Mouse (Mus musculus) telencephalon, adult 2 months (tissue): ENCODE data around the gene Tmem132b.

Experiments used
- DNase-seq: peaks from one replicate; pipeline ENCODE4 v3.0.0-alpha.2; 2011; ENCODE audit warnings: low read depth, low spot score

The Tmem132b gene

GRCm38 (mm10) chr5:125675623-125676022 is 144.0 kb downstream of the Tmem132b start:
- peak; percentile 79 for DNase-seq

GRCm38 (mm10) chr5:125676025-125676623 is 144.6 kb downstream of the Tmem132b start:
- no peak for DNase-seq

- no peak for DNase-seq
These were observed 149.3 kb downstream of the Tmem132b start for GRCm38 (mm10) chr5:125680889-125681288.

GRCm38 (mm10) chr5:125683491-125683890 is 151.9 kb downstream of the Tmem132b start:
- DNase-seq, result no peak

DNA sequence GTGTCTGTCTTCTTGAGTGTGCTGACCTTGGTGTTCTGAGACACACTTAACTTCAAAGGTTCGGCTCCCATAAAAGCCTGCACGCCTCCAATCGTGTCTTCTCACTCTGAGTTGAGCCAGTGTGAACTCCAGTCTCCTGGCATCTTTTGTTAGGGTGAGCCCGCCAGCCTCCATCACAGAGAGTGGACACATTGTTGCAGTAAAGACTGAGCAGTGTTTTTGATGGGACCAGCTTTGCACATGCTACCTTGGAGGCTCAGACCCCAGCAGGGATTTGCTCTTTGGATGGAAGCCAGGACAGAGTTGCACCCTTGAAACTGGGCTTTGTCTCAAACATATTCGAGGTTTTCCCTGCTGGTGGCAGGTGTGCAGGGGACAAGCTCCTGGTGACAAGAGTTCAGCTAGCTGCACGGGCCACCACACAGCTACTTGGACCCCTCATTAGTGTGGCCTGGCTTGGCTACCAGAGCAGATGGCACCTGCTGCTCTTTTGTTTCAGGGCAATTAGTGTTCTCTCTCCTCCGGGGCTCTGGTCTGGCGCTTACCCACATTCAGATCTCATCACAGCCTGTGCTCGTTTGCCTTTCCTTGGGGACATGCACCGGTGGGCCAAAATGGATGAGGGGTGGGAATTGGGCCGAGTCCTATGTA is 154.2 kb downstream of the Tmem132b start:
- DNase-seq, result no peak

GRCm38 (mm10) chr5:125692538-125692937 is 161.0 kb downstream of the Tmem132b start:
- no peak for DNase-seq

DNA sequence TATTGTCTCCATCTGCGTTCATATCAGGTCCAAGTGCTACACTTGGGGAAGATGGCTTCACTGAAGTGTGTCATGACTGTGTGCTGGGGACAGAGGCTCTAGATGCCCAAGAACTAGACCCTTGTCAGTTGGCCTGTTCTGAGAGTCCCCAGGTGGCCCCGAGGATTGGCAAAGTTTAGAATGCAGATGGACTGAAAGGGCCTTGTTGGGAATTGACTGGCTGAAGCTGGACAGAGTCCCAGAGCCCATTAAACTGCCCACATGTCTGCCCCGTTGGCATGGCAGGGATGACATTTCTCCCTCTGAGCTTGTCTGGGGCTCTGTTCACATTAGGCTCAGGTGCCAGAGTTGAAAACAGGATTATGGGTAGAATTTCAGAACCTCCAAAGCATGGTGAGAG is 167.8 kb downstream of the Tmem132b start:
- DNase-seq, result no peak

- no peak for DNase-seq
These were observed 168.7 kb downstream of the Tmem132b start for GRCm38 (mm10) chr5:125700234-125700633.

GRCm38 (mm10) chr5:125705379-125705778 is 173.8 kb downstream of the Tmem132b start:
- DNase-seq, result peak; percentile 80

DNA sequence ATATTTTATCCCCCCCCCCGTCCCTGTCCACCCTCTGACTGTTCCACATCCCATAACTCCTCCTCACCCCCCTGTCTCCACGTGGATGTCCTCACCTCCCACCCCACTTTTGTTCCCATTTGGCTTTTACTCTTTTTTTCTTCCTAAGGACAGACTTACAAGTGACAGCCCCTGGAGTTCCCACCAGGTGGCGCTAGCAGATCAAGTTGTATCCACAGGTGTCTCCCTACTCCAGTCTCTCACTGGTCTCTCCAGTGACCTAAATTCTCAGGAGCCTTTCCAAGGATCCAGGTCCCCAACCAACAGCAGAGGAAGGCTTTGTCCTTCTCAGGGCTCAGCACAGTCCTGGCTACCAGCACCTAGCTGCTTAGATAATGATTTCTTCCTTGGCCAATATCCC is 177.6 kb downstream of the Tmem132b start:
- DNase-seq, result no peak

DNA sequence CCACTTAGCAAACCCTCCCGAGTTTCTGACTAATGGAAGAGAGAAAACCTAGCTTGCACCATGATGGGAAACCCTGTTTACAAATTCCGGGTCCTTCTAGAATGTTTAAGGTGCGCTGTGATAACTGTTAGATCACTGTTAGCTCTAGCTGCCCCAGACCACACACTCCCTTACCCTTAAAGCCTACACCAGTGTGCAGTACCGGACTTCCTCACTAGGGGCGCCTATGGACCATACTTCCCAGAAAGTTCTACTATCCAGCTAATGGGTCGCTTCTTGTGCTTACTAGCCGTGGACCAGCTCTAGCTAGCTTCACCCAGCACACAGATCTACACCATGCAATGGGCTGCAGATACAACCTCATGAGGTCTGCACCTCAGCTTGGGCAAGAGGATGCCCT is 195.2 kb downstream of the Tmem132b start:
- DNase-seq, result no peak

GRCm38 (mm10) chr5:125727436-125727835 is 195.9 kb downstream of the Tmem132b start:
- no peak for DNase-seq

DNA sequence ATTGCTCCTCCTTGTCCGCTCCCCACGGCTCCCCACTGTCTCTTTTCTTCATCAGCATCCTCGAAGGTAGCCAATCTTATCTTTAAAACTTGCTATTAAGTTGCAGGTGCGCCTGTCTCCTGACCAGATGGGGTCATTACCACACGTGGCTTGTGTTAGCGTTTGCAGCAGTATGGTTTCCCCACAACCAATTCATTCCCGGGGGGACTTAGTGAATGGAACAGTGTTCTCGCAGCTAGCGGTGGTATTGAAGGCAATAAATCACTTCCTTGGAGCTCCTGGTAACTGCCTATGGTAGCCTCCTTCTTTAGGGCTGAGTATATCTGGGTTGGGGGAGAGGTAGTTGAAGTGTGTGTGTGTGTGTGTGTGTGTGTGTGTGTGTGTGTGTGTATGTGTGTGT is 196.4 kb downstream of the Tmem132b start:
- no peak for DNase-seq

- DNase-seq, result peak; percentile 58
These were observed 196.9 kb downstream of the Tmem132b start for GRCm38 (mm10) chr5:125728521-125728920.

- DNase-seq, result no peak
These were observed 202.2 kb downstream of the Tmem132b start for GRCm38 (mm10) chr5:125733806-125734205.

DNA sequence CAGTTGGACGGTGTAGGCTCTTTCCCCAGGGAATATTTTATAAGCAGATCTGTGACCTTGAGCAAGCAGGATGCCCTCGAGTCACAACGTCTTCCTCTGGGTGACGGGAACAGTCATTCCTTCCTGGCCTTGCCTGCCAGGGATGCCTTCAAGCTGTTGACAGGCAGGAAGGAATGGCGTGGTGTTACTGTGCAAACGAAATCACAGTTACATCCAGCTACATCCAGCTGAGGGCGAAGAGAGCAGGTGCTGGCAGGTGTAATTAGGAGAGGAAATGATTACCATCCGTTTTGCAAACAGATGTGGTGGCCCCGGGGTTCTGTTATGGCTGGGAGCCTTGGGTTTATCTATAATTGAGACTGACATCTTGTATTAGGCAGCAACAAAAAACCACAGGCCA is 205.5 kb downstream of the Tmem132b start:
- DNase-seq, result no peak

- DNase-seq, result no peak
These were observed 211.9 kb downstream of the Tmem132b start for GRCm38 (mm10) chr5:125743503-125743902.

GRCm38 (mm10) chr5:125745727-125746126 is 214.2 kb downstream of the Tmem132b start:
- no peak for DNase-seq

DNA sequence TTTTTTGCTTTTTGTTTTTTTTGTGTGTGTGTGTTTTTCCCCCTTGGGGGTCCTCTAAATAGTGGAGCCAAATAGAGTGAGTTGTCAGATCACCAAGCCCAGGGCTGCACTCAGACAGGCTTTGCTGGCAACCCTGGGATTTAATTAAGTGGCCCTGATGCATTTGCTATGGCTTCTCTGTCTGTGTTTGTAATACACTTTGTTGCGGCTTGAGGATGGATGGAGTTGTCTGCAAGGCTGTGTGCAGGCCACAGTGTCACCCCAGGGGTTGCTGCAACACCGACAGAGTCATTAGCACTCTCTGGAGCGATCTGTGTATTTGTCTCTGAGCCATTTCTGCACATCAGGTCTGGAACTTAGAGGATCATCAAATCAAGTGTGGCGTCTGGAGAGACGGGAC is 219.9 kb downstream of the Tmem132b start:
- DNase-seq, result no peak

DNA sequence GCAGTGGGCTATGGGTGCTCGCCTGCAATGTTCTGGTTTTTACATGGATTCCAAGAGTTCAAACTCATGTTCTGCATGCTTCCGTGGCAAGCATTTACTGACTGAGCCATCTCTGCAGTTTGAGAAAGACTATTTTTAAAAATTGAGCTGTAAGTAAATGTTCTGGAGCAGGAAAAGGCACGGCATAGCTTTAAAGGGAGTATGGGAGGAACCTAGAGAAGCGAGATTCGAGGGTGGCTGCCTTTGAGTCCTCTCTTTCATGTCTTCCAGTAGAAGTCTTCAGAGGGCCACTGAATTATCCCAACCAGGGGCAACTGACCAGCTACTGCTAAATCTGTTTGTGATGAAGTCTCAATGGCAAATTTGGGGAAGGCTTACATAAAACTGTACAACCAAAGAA is 221.0 kb downstream of the Tmem132b start:
- DNase-seq, result no peak

- no peak for DNase-seq
These were observed 225.5 kb downstream of the Tmem132b start for GRCm38 (mm10) chr5:125756987-125757530.

DNA sequence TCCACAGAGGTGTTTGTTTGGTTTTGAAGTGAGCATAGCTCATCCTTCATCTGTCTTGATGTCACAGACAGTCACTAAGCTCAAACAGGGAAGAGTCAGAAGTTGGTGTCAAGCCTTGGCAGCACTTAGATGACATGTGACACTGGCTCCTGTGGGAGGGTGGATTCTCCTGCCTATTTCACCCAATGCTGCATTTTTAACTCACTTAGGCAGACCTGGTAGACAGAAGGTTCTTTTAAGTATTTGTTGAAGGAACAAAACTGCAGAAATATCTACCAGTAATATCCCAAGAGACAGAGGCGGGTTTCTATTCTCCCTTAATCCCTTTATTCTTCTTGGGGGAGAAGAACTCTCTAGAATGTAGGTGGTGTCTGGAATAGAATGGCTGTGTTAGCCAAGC is 226.9 kb downstream of the Tmem132b start:
- peak; percentile 72 for DNase-seq

DNA sequence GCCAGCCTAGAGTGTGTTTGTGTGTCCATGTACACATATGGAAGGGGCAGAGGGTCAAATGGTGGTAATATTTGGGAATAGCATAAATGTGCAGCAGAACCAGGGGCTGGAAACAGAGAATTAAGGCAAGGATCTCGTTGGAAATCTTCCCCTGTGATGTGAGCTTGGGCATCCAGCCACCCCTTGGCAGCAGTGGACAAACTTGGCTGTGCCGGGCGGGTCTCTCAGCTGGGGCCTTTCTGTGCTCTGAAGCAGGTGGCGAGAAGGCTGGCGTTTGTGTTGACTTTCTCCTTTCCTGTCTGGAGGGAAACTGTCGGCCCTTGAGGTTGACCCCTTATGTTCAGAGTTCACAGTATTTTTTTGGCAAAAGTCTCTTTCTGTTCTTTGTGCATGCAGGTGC is 235.4 kb downstream of the Tmem132b start:
- no peak for DNase-seq
